Mouse (Mus musculus) hindbrain, embryonic 12.5 days (tissue): ENCODE measurements around the gene Arid2. TPM values are rescaled to one million over a fixed set of nuclear protein-coding genes. Genes with fewer than 3 reads are reported as not detected.
"Not testable (repeated sequence)": the region's sequence is repeated elsewhere in the genome, so short reads cannot be mapped to it uniquely, and the experiment has no call there.

Source experiments
- ATAC-seq: fragments of 200-750 bp; cut with Nextera tagmentation; 2 replicates; pipeline ENCODE4 v1.8.0; 2017; ENCODE audit warnings: moderate TSS enrichment; ENCODE audit not compliant: low FRiP score
- H3K27ac ChIP-seq: fragments of 300-500 bp; sonication (generic); 2 replicates; pipeline ENCODE4 v1.5.1; 2016; ENCODE audit warnings: mild to moderate bottlenecking
- H3K27me3 ChIP-seq: fragments of 300-500 bp; sonication (generic); 2 replicates; pipeline ENCODE4 v1.6.1; 2016; ENCODE audit warnings: mild to moderate bottlenecking
- H3K36me3 ChIP-seq: fragments of 300-500 bp; sonication (generic); 2 replicates; pipeline ENCODE4 v1.6.1; 2016; ENCODE audit warnings: mild to moderate bottlenecking
- H3K4me1 ChIP-seq: fragments of 300-500 bp; sonication (generic); 2 replicates; pipeline ENCODE4 v1.6.1; 2016
- H3K4me2 ChIP-seq: fragments of 300-500 bp; sonication (generic); replicated peaks from 2 replicates; pipeline ENCODE4 v1.6.1; 2016; ENCODE audit warnings: mild to moderate bottlenecking
- H3K4me3 ChIP-seq: fragments of 300-500 bp; sonication (generic); 2 replicates; pipeline ENCODE4 v1.5.1; 2016; ENCODE audit warnings: mild to moderate bottlenecking
- H3K9ac ChIP-seq: fragments of 300-500 bp; sonication (generic); 2 replicates; pipeline ENCODE4 v1.6.1; 2016; ENCODE audit warnings: mild to moderate bottlenecking, moderate library complexity
- H3K9me3 ChIP-seq: fragments of 300-500 bp; sonication (generic); replicated peaks from 2 replicates; pipeline ENCODE4 v1.6.1; 2016; ENCODE audit warnings: mild to moderate bottlenecking
- WGBS: fragments of 180-500 bp; shearing (Covaris S2); methylation state at CpG from one replicate; pipeline ENCODE4 v1.1.7; 2016; 5-methylcytosine and 5-hydroxymethylcytosine counted together
- polyA plus RNA-seq: library from polyadenylated mRNA; unstranded; fragments of >200 nt; fragmentation: Nextera tagmentation; extraction: Ambion mirVana; gene quantifications from 2 replicates; pipeline ENCODE4 v1.2.1, GENCODE M21; 2016

Gene Arid2
- polyA plus RNA-seq, 1 experiment from 2014 or later: 37.3 TPM

DNA sequence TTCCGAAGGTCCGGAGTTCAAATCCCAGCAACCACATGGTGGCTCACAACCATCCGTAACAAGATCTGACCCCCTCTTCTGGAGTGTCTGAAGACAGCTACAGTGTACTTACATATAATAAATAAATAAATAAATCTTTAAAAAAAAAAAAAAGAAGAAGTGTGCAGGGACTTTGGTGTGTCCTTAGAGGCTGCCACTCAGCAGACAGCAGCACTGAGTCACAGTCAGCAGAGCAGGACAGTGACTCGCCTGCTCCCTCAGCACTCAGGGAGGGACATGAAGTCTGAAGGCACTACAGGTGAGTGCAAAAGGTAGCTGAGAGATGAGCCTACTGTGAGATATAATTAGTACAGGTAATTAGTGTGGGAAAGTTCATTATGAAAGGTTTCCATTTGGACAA is 41.4 kb downstream of the Arid2 start:
- not testable (repeated sequence) for H3K36me3 ChIP-seq, H3K4me3 ChIP-seq, H3K9me3 ChIP-seq, H3K4me1 ChIP-seq, H3K4me2 ChIP-seq, H3K27ac ChIP-seq, H3K27me3 ChIP-seq, ATAC-seq, H3K9ac ChIP-seq
- WGBS: 90% methylated on average over 3 of the region's 4 CpGs

DNA sequence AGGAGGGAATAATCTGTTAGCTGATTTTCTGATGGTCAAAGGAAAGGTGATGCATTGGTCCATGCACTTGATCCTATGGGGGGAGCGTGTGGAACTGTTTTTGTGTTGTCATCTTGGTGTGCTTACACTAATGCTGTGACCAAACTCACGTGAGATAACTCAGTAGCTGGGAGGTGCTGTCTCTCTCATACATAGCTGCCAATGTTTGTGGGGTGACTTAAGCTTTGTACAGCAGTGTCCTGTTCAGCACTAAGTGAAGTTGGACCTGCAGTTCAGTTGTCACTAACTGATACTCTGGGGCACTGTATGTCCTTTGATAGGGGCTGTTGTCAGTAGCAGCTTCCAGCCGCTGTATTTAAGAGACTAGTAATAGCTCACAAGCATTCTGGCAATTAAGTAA is 43.2 kb downstream of the Arid2 start:
- Histone ChIP-seq H3K9me3 (no peaks in the 10 kb centered on the region), H3K4me1 (peaks cover 8% of the 10 kb centered on the region), H3K27ac (no peak overlapping the region), H3K4me2 (no peak overlapping the region), H3K27me3 (no peaks in the 10 kb centered on the region), H3K4me3 (no peak overlapping the region), H3K9ac (no peak overlapping the region), H3K36me3 (no peaks in the 10 kb centered on the region)
- WGBS: 85% methylated on average over 3 of the region's 3 CpGs
- no peak for ATAC-seq

DNA sequence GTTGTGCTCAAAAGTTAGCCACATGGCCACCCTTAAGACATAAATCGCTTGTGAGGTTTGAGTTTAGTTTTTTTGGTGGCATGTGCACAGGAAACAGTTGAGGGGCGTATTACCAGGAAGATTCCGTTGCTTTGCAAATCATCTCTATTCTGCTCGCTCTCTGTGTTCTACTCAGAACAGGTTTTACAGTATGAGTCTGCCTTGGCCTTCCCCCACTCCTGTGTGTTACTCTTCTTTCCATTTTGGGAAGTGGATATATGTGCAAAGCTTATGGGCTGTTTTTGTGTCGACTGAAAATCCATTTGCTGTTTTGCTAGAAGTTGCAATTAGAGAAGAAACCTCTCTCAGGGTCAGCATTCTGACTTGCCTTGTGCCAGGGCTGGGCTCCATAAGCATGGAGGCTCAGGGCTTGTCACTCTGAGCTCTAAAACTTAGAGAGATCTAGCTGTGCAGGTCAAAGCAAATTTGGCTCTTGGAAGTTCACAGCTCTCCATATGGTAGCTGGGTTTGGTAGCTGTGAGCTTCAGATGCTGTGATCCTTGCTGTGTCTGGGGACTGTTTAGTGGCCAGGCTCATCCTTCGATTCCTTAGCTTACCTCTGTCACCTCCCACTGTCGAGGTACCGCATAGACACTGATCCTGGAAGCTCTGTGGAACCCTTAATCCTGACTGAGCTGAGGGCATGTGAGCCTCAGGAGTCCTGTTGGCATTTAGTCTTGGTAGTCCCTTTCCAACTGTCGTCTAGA is 45.3 kb downstream of the Arid2 start:
- 88% methylated on average over 9 of the region's 9 CpGs for WGBS
- Histone ChIP-seq H3K36me3 (no peaks in the 10 kb centered on the region), H3K4me1 (peaks cover 8% of the 10 kb centered on the region), H3K9me3 (no peaks in the 10 kb centered on the region), H3K27me3 (no peaks in the 10 kb centered on the region), H3K4me2 (no peak overlapping the region), H3K4me3 (no peak overlapping the region), H3K27ac (no peak overlapping the region), H3K9ac (no peak overlapping the region)
- ATAC-seq: no peak

DNA sequence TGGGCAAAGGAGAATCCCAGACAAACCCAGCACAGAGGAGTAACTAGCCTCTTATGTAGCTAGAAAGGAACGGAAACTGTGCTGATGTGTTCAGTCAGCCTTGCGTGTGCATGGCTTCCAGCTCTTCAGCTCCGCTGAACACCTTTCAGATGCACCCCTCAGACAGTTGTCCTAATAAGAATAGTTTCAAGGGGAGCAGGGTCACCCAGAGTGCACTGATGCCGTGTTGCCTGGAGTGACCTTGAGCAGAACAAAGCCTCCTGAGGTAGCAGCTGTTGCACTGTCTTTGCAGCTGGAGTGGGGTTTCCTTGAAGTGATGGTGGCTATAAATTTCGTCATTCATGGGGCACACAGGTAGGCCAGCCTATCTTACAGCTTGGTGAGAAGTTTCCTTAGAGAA is 46.0 kb downstream of the Arid2 start:
- WGBS: 59% methylated on average over 5 of the region's 5 CpGs
- H3K36me3 ChIP-seq: no peaks in the 10 kb centered on the region
- peaks cover 8% of the 10 kb centered on the region for H3K4me1 ChIP-seq
- H3K27me3 ChIP-seq: no peaks in the 10 kb centered on the region
- H3K9ac ChIP-seq: no peak overlapping the region
- no peak overlapping the region for H3K4me3 ChIP-seq
- H3K27ac ChIP-seq: no peak overlapping the region
- no peak for ATAC-seq
- H3K9me3 ChIP-seq: no peaks in the 10 kb centered on the region
- H3K4me2 ChIP-seq: no peak overlapping the region

DNA sequence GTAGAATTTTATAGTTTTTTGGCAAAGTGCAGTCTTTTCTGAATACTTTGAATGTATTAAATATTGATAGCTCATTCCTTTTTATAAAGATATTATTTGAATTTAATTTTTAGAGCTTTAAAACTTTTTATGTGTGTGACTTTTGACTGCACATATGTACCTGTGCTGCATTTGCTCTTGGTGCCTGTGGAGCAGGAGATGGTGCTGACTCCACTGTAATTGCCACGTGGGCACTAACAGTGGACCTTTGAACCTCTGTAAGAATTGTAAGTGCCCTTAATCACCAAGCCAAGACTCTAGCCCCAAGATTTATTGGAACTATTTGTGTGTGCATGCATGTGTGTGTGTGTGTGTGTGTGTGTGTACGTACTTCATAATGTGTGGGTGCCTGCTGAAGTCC is 53.6 kb downstream of the Arid2 start:
- no peaks in the 10 kb centered on the region for H3K27me3 ChIP-seq
- H3K27ac ChIP-seq: no peak overlapping the region
- no peak overlapping the region for H3K4me3 ChIP-seq
- H3K36me3 ChIP-seq: no peaks in the 10 kb centered on the region
- 0 out of 2 replicates have a peak, but pooled peaks cover 2% of the 10 kb centered on the region for H3K4me1 ChIP-seq
- no peaks in the 10 kb centered on the region for H3K9me3 ChIP-seq
- 85% methylated on average over 2 of the region's 2 CpGs for WGBS
- H3K9ac ChIP-seq: no peak overlapping the region
- ATAC-seq: no peak
- no peak overlapping the region for H3K4me2 ChIP-seq

DNA sequence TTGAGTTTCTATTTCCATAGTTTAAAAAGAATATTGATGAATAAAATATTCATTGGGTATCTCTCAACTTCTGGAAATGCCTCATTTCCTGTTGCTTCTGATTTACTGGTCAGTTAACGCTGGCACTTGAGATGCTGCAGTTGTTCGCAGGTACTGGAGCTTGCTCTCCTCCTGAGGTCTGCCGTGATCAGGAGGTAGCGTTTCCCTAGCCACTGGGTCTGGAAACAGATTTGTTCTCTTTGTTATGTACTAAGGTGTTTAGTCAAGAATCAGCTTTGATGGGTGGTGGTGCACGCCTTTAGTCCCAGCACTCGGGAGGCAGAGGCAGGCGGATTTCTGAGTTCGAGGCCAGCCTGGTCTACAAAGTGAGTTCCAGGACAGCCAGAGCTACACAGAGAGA is 54.8 kb downstream of the Arid2 start:
- Histone ChIP-seq H3K4me2 (no peak overlapping the region), H3K9me3 (no peaks in the 10 kb centered on the region), H3K27me3 (no peaks in the 10 kb centered on the region), H3K9ac (no peak overlapping the region), H3K36me3 (no peaks in the 10 kb centered on the region), H3K27ac (no peak overlapping the region), H3K4me3 (no peak overlapping the region), H3K4me1 (0 out of 2 replicates have a peak, but pooled peaks cover 2% of the 10 kb centered on the region)
- 97% methylated on average over 8 of the region's 8 CpGs for WGBS
- ATAC-seq: no peak

DNA sequence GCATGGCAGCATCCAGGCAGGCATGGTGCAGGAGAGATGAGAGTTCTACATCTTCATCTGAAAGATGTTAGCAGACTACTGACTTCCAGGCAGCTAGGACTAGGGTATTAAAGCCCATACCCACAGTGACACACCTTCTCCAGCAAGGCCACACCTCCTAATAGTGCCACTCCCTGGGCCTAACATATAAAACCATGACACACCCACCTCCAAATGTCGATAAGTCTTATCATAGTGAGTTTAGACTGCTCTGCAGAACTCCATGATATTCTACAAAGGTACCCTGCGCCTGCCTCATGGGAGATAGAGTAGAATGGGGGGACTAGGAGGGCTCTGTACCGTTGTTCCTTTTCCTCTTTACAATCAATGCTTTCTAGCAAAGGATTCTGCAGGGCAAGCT is 55.6 kb downstream of the Arid2 start:
- no peak for ATAC-seq
- Histone ChIP-seq H3K36me3 (no peaks in the 10 kb centered on the region), H3K4me3 (no peak overlapping the region), H3K27ac (no peak overlapping the region), H3K9me3 (no peaks in the 10 kb centered on the region), H3K27me3 (no peaks in the 10 kb centered on the region), H3K9ac (no peak overlapping the region), H3K4me2 (no peak overlapping the region), H3K4me1 (0 out of 2 replicates have a peak, but pooled peaks cover 2% of the 10 kb centered on the region)
- 92% methylated on average over 3 of the region's 3 CpGs for WGBS

DNA sequence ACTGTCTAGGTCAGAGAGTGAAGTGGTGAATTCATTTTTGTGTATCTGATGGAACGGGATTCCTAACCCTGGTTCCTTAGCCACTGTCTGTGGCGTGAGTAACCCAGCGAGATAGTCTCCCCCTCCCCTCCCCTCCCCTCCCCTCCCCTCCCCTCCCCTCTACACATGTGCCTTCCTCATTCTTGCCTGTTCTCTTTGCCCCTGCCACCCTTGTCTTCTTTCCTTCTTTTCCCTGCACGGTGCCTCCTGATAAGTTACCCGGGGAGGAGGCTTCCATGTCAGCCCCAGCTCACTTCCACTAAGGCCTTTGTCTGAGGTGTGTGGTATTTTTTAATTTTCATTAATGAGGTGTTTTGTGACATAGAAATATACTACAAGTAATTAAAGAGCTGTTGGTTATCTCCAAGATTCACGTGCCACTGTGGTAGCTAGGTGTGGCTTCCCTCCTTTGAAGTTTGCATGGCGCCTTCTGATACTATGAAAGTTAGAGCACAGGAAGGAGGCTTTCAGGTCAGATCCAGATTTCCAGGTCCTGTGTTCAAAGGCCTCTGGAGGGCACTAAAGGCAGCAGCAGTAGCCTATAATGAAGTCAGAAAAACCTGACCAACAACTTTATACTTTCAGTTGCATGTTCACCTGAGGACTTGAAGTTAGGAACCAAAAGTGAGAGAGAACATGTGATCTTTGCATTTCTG is 57.4 kb downstream of the Arid2 start:
- no peak for ATAC-seq
- no peaks in the 10 kb centered on the region for H3K36me3 ChIP-seq
- H3K4me3 ChIP-seq: no peak overlapping the region
- H3K4me2 ChIP-seq: no peak overlapping the region
- H3K4me1 ChIP-seq: 0 out of 2 replicates have a peak, but pooled peaks cover 2% of the 10 kb centered on the region
- WGBS: 56% methylated on average over 6 of the region's 7 CpGs
- no peaks in the 10 kb centered on the region for H3K9me3 ChIP-seq
- H3K27me3 ChIP-seq: no peaks in the 10 kb centered on the region
- no peak overlapping the region for H3K9ac ChIP-seq
- H3K27ac ChIP-seq: no peak overlapping the region

DNA sequence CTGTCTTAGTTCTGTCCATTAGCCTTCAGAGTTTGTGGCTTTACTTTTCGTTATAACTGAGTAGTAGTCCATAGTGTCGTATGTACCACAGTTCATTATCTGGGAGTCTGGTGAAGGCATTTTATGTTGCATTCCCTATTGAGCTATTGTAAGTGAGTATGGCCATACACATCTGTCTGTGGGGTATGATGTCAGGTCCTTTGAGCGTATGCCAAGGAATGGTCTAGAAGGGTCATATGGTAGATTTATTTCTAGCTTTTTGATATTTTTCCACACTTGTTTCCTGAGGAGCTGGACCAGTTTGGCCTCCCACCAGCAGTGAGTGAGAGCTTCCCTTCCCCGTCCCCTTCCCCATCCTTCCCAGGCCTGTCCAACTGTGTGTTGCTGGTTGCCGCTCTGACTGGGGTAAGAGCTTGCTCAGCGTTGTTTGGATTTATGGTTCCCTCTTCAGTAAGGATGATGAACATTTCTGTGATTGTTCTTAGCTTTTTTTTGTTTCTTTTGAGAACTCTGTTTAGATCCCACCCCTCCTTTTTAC is 58.1 kb downstream of the Arid2 start:
- Histone ChIP-seq H3K27ac (no peak overlapping the region), H3K36me3 (peaks cover 6% of the 10 kb centered on the region), H3K4me3 (no peak overlapping the region), H3K4me2 (no peak overlapping the region), H3K9me3 (no peaks in the 10 kb centered on the region), H3K27me3 (no peaks in the 10 kb centered on the region), H3K4me1 (0 out of 2 replicates have a peak, but pooled peaks cover 2% of the 10 kb centered on the region), H3K9ac (no peak overlapping the region)
- 90% methylated on average over 6 of the region's 6 CpGs for WGBS
- no peak for ATAC-seq

DNA sequence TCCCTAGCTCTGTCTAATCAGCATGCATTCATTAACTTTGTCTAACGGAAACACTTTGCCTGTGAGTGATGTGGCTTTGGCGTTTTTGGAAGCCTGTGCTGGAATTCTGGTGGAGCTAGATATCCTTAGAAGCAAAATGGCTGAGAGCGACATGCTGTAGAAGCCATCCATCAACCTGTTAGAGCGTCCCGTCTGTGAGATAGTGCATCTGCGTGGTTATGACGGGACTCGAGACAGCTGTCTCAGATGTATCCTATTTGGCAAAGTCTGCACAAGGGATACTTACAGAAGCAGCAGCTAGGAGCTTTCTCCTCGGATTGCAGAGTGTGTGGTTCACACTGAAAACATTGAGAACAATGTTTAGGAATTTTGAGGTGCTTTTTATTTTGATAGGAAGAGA is 64.1 kb downstream of the Arid2 start:
- H3K4me1 ChIP-seq: no peaks in the 10 kb centered on the region
- H3K36me3 ChIP-seq: peaks cover 46% of the 10 kb centered on the region
- H3K9ac ChIP-seq: no peak overlapping the region
- no peaks in the 10 kb centered on the region for H3K27me3 ChIP-seq
- WGBS: 95% methylated on average over 9 of the region's 9 CpGs
- H3K9me3 ChIP-seq: no peaks in the 10 kb centered on the region
- no peak overlapping the region for H3K4me3 ChIP-seq
- ATAC-seq: no peak
- H3K27ac ChIP-seq: no peak overlapping the region
- H3K4me2 ChIP-seq: no peak overlapping the region

DNA sequence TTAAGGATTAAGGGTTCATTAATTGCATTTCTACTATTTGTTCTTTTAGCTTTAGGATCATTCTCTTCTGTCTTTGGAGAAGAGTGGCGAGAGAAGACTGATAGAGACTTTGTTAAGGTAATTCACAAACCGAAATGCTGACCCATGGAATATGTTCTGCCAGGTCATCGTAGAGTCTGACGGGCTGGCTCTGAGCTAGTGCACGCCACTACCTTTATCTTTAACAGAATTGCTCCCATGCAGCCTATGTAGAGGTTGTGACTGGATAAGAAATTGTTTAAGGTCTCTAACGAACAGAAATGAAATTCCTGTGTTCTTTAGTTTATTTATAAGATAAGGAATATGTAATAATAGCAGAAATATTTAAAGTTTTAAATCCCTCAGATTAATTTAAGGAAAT is 71.6 kb downstream of the Arid2 start:
- Histone ChIP-seq H3K4me2 (no peak overlapping the region), H3K36me3 (peaks cover 52% of the 10 kb centered on the region)
- 96% methylated on average over 6 of the region's 6 CpGs for WGBS

DNA sequence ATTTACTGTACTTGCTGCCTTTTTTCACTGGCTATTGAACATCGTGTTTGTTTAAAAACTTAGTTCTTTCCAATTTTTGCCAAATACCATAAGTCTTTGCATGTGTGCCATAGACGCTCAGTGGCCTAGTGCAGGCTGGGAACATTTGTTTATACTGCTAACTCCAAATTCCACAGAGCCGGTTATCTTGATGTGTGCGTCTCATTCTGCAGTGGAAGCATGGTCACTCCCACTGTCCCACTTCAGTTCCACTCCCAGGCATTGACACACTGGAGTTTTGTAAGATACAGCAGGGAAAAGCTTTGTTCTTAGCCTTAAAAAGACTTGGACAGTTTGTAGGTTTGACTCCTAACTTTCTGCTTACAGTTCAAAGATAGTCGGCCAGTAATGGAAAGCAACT is 73.3 kb downstream of the Arid2 start:
- ATAC-seq: no peak

More for the DNA sequence above, 71.6 kb downstream of the Arid2 start:
- no peak overlapping the region for H3K4me3 ChIP-seq
- no peaks in the 10 kb centered on the region for H3K4me1 ChIP-seq
- H3K9me3 ChIP-seq: no peaks in the 10 kb centered on the region
- no peak overlapping the region for H3K9ac ChIP-seq
- no peaks in the 10 kb centered on the region for H3K27me3 ChIP-seq
- ATAC-seq: no peak
- H3K27ac ChIP-seq: no peak overlapping the region

More for the DNA sequence above, 73.3 kb downstream of the Arid2 start:
- Histone ChIP-seq H3K27ac (no peak overlapping the region), H3K4me1 (no peaks in the 10 kb centered on the region), H3K27me3 (no peaks in the 10 kb centered on the region), H3K4me2 (no peak overlapping the region), H3K4me3 (no peak overlapping the region), H3K9ac (no peak overlapping the region), H3K36me3 (peaks cover 59% of the 10 kb centered on the region), H3K9me3 (no peaks in the 10 kb centered on the region)
- 91% methylated on average over 5 of the region's 5 CpGs for WGBS
